Comparison of ENCODE assay signal across 16 mouse cellular contexts in the genomic region with DNA sequence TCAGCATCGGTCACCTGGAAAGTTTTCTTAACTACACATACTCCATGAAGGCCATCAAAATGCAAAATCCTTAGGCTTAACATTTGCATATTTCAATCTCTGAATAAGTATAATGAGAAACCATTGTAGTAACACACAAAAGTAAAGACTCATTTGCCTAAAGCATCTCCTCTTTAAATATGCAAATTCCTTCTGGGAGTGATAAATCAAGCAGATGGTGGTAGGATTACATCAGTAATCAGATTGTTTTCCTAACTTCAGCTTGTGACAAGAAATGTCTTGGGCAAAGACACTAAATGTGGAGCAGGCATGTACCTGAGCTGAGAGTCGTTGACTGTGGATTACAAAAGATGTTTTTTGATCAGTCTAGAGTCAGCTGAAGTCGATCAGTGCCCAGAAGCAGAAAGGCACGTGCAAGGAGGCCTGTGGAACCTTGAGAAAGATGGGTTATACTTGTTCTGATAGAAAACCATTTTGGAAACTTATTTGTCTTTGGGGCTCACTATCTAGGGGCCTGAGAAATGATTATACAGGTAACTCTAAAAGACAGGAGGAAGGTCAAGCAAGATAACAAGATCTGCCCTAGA.
"Had no signal": no experiment of that assay in that cellular context is flagged by ENCODE, and none has a peak within 500 bp of the region (broad histone marks: within the 10 kb centered on the region; RNA-seq: fewer than 3 reads in every experiment).

No protein-coding gene starts in this region.

- H3K36me3 ChIP-seq: limb, embryonic 12.5 days; liver, embryonic 13.5 days; lung, embryonic 15.5 days had no signal

- H3K27ac ChIP-seq: kidney, postnatal 0 days; limb, embryonic 12.5 days; liver, embryonic 13.5 days; lung, embryonic 15.5 days; macrophage; stomach, postnatal 0 days had no signal

- H3K9me3 ChIP-seq: limb, embryonic 12.5 days; liver, embryonic 13.5 days; lung, embryonic 15.5 days; megakaryocyte, embryonic 14.5 days had no signal

- ATAC-seq: liver, postnatal 0 days had no signal

- H3K4me1 ChIP-seq: liver, embryonic 13.5 days; megakaryocyte, embryonic 14.5 days had no signal

- H3K9ac ChIP-seq: limb, embryonic 12.5 days; liver, embryonic 13.5 days; liver, postnatal 0 days; lung, embryonic 15.5 days had no signal

- H3K27me3 ChIP-seq: limb, embryonic 12.5 days; liver, embryonic 13.5 days; lung, embryonic 15.5 days; megakaryocyte, embryonic 14.5 days had no signal

- H3K4me2 ChIP-seq: limb, embryonic 12.5 days; liver, embryonic 13.5 days; lung, embryonic 15.5 days; midbrain, embryonic 11.5 days had no signal

- DNase-seq: kidney, adult 9 months; kidney, postnatal 36 days; layer of hippocampus, adult 9-11 months; liver; liver, embryonic 13.5 days; liver, postnatal 0 days; lung, postnatal 14 days; right cerebral cortex, postnatal 4 days; thymus, postnatal 4 days had no signal

- H3K4me3 ChIP-seq: limb, embryonic 12.5 days; liver, embryonic 13.5 days; lung, embryonic 15.5 days; megakaryocyte, embryonic 14.5 days had no signal
